Mouse (Mus musculus): ENCODE measurements around the gene Olfr54.
"Not testable (repeated sequence)": the region's sequence is repeated elsewhere in the genome, so short reads cannot be mapped to it uniquely, and the experiment has no call there.

Olfr54 gene

GRCm38 (mm10) chr11:51013936-51014335 is at the start of gene Olfr54:
TSS of gene Olfr54 (plus strand) at chr11:51014236.
- no peak for DNase-seq

GRCm38 (mm10) chr11:50964886-50965285 is 49.1 kb upstream of the Olfr54 start:
- DNase-seq = no peak

GRCm38 (mm10) chr11:50966230-50966629 is 47.8 kb upstream of the Olfr54 start, which contains the start of gene Olfr1378:
TSS of gene Olfr1378 (plus strand) at chr11:50966530.
- DNase-seq = no peak

- DNase-seq = no peak
Observed at GRCm38 (mm10) chr11:50977216-50977615, 36.8 kb upstream of the Olfr54 start.

GRCm38 (mm10) chr11:50981667-50982066 is 32.4 kb upstream of the Olfr54 start, which contains the start of gene Olfr1377:
TSS of gene Olfr1377 (plus strand) at chr11:50981967.
- no peak for DNase-seq

- no peak for DNase-seq
Observed at GRCm38 (mm10) chr11:51003296-51003695, 10.7 kb upstream of the Olfr54 start, which contains the start of gene Olfr51. TSS of gene Olfr51 (plus strand) at chr11:51003596.

- DNase-seq = peak; percentile 68
Observed at GRCm38 (mm10) chr11:51011821-51012220, 2.2 kb upstream of the Olfr54 start.

- no peak for DNase-seq
Observed at GRCm38 (mm10) chr11:51016341-51016740, 2.3 kb downstream of the Olfr54 start.

GRCm38 (mm10) chr11:51026811-51027210 is 12.8 kb downstream of the Olfr54 start:
- DNase-seq = peak; percentile 16

- peak; percentile 21 for DNase-seq
Observed at GRCm38 (mm10) chr11:51029381-51029780, 15.3 kb downstream of the Olfr54 start.

- DNase-seq = peak; percentile 13
Observed at GRCm38 (mm10) chr11:51030225-51030624, 16.2 kb downstream of the Olfr54 start.

- DNase-seq = peak; percentile 45
Observed at GRCm38 (mm10) chr11:51032851-51033250, 18.8 kb downstream of the Olfr54 start.

- DNase-seq = not testable (repeated sequence)
Observed at GRCm38 (mm10) chr11:51034141-51034540, 20.1 kb downstream of the Olfr54 start.

- DNase-seq = peak; percentile 55
Observed at GRCm38 (mm10) chr11:51035951-51036350, 21.9 kb downstream of the Olfr54 start.

- DNase-seq = not testable (repeated sequence)
Observed at GRCm38 (mm10) chr11:51044776-51045175, 30.7 kb downstream of the Olfr54 start.

- not testable (repeated sequence) for DNase-seq
Observed at GRCm38 (mm10) chr11:51047809-51048208, 33.8 kb downstream of the Olfr54 start, which contains the start of gene Olfr1375. TSS of gene Olfr1375 (plus strand) at chr11:51048109.

GRCm38 (mm10) chr11:51051678-51052077 is 37.6 kb downstream of the Olfr54 start:
- no peak for DNase-seq

GRCm38 (mm10) chr11:51053230-51053629 is 39.2 kb downstream of the Olfr54 start:
- DNase-seq = no peak

- DNase-seq = peak; percentile 90
Observed at GRCm38 (mm10) chr11:51059151-51059571, 45.1 kb downstream of the Olfr54 start, which contains the start of gene Zfp354a. TSS of gene Zfp354a (plus strand) at chr11:51059257.

- peak; percentile 11 for DNase-seq
Observed at GRCm38 (mm10) chr11:51059640-51060039, 45.6 kb downstream of the Olfr54 start.

GRCm38 (mm10) chr11:51060981-51061380 is 46.9 kb downstream of the Olfr54 start:
- DNase-seq = peak; percentile 72

- peak; percentile 29 for DNase-seq
Observed at GRCm38 (mm10) chr11:51063276-51063675, 49.2 kb downstream of the Olfr54 start.

- no peak for DNase-seq
Observed at GRCm38 (mm10) chr11:51063841-51064240, 49.8 kb downstream of the Olfr54 start.

Data from kidney, postnatal 10 days (tissue).